Mouse (Mus musculus): ENCODE results near the gene Cpa5. TPM values are rescaled to one million over a fixed set of nuclear protein-coding genes. Genes with fewer than 3 reads are reported as not detected.

Cpa5 gene
- polyA plus RNA-seq, 1 experiment from 2014 or later: 0.19 TPM

DNA sequence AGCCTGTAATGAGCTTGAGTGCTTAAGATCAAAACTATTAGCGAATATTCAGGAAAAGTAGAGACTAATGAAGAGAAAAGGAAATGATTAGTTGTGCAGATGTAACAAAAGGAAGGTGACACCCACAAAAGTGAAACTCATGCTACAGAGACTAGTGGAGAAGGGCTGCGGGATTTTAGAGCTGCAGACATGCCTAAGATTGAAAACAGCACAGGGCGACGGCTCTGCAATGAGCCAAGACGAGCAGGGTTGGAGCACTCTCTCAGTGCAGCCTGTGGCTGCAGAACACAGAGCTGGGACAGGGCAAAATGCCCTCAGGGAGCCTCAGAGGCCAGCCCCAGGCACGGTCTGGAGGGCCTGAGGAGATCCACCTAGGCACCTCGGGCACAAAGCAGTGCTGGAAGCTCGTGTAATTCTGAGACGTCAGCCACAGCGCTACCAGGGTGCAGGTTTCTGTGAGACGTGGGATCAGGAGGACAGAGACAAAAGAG, 64.5 kb downstream of the Cpa5 start:
- Histone ChIP-seq H3K27ac (ENCODE audit: low read depth) (peak overlapping the region; percentile 89), H3K36me3 (ENCODE audit: control insufficient read depth, insufficient read depth, low read length) (no peaks in the 10 kb centered on the region), H3K9ac (ENCODE audit: low read length) (peak overlapping the region; percentile 30), H3K4me1 (replicated peaks; ENCODE audit: control insufficient read depth, insufficient read depth, low read length) (peaks cover 27% of the 10 kb centered on the region), H3K27me3 (replicated peaks; ENCODE audit: control insufficient read depth, insufficient read depth, low read length) (no peaks in the 10 kb centered on the region), H3K4me3 (ENCODE audit: low read depth, low read length) (no peak overlapping the region), H3K9me3 (ENCODE audit: control insufficient read depth, low read length) (no peaks in the 10 kb centered on the region), H3K4me2 (ENCODE audit: low read length) (peak overlapping the region; percentile 28)
- peak; percentile 66 for DNase-seq (ENCODE audit: low spot score)
- no peak; the same call in 1 of the 2 replicates for ATAC-seq (replicated peaks; ENCODE audit: low FRiP score, low TSS enrichment, low read depth)
- WGBS: 29% methylated on average over 11 of the region's 11 CpGs

DNA sequence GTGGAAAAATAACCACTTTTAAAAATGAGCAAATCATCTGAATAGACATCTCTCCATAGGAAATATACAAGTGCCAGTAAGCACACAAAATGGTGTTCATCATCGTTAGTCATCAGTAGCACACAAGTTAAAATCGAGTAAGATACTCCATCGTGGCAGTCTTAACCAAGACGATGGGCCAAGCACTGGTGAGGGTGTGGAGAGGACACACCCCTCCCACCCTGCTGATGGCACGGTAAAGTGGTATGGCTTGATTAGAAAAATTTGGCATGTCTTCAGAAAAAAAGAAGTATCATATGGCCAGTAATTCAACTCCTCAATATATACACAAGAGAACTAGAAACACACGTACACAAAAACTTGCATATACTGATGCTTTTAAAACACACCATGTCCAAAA, 65.7 kb downstream of the Cpa5 start:
- H3K9me3 ChIP-seq (ENCODE audit: control insufficient read depth, low read length): no peaks in the 10 kb centered on the region
- whole genome bisulfite sequencing: 86% methylated on average over 6 of the region's 6 CpGs
- no peak overlapping the region for H3K9ac ChIP-seq (ENCODE audit: low read length)
- H3K4me3 ChIP-seq (ENCODE audit: low read depth, low read length): no peak overlapping the region
- ATAC-seq (replicated peaks; ENCODE audit: low FRiP score, low TSS enrichment, low read depth): no peak
- H3K27me3 ChIP-seq (replicated peaks; ENCODE audit: control insufficient read depth, insufficient read depth, low read length): no peaks in the 10 kb centered on the region
- H3K4me1 ChIP-seq (replicated peaks; ENCODE audit: control insufficient read depth, insufficient read depth, low read length): peaks cover 29% of the 10 kb centered on the region
- no peaks in the 10 kb centered on the region for H3K36me3 ChIP-seq (ENCODE audit: control insufficient read depth, insufficient read depth, low read length)
- H3K4me2 ChIP-seq (ENCODE audit: low read length): no peak overlapping the region
- H3K27ac ChIP-seq (ENCODE audit: low read depth): no peak overlapping the region
- no peak for DNase-seq (ENCODE audit: low spot score)

DNA sequence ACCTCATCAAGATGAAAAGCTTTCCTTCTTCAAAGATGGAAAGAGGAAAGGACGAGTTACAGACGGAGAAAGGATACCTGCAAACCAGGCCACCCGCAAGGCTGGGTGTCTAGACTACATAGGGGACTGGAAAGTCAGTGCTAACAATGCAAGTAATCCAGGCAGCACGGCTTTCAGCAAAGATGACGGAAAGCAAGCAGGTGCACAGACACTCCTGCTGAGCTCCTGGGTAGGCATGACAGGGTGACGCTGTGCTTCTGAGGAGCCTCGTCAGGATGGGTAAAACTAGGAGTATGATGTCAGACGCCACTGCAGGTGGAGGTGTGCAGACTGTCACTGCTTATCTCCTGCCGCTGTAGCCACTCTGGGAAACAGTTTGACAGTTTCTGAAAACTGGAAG, 66.8 kb downstream of the Cpa5 start:
- Histone ChIP-seq H3K4me3 (ENCODE audit: low read depth, low read length) (no peak overlapping the region), H3K9me3 (ENCODE audit: control insufficient read depth, low read length) (no peaks in the 10 kb centered on the region), H3K4me1 (replicated peaks; ENCODE audit: control insufficient read depth, insufficient read depth, low read length) (peaks cover 37% of the 10 kb centered on the region), H3K4me2 (ENCODE audit: low read length) (no peak overlapping the region), H3K27me3 (replicated peaks; ENCODE audit: control insufficient read depth, insufficient read depth, low read length) (no peaks in the 10 kb centered on the region), H3K36me3 (ENCODE audit: control insufficient read depth, insufficient read depth, low read length) (no peaks in the 10 kb centered on the region), H3K9ac (ENCODE audit: low read length) (no peak overlapping the region), H3K27ac (ENCODE audit: low read depth) (no peak overlapping the region)
- DNase-seq (ENCODE audit: low spot score) (no peak), ATAC-seq (replicated peaks; ENCODE audit: low FRiP score, low TSS enrichment, low read depth) (no peak)
- 82% methylated on average over 9 of the region's 9 CpGs for WGBS

DNA sequence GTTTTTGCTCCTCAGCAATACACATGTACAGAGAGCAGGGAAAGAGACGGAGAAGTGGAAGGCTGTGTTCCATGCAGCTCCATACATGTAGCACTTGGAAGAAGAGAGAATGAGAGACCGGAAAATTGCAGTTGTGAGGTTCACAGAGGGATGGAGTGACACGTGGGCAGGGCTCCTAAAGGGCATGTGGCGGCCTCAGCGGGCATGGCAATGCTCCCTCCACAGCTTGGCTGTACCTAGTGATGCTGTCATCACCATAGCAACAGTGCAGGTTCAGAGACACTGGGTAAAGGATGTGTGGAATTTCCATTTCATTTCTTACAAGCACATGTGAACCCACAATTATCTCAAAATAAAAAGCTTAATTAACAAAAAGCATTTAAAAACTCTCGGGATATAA, 67.7 kb downstream of the Cpa5 start:
- H3K36me3 ChIP-seq (ENCODE audit: control insufficient read depth, insufficient read depth, low read length): no peaks in the 10 kb centered on the region
- H3K9ac ChIP-seq (ENCODE audit: low read length): no peak overlapping the region
- peaks cover 43% of the 10 kb centered on the region for H3K4me1 ChIP-seq (replicated peaks; ENCODE audit: control insufficient read depth, insufficient read depth, low read length)
- H3K27ac ChIP-seq (ENCODE audit: low read depth): no peak overlapping the region
- ATAC-seq (replicated peaks; ENCODE audit: low FRiP score, low TSS enrichment, low read depth): no peak
- H3K9me3 ChIP-seq (ENCODE audit: control insufficient read depth, low read length): no peaks in the 10 kb centered on the region
- no peak overlapping the region for H3K4me3 ChIP-seq (ENCODE audit: low read depth, low read length)
- 82% methylated on average over 6 of the region's 6 CpGs for WGBS
- H3K27me3 ChIP-seq (replicated peaks; ENCODE audit: control insufficient read depth, insufficient read depth, low read length): no peaks in the 10 kb centered on the region
- no peak overlapping the region for H3K4me2 ChIP-seq (ENCODE audit: low read length)
- no peak for DNase-seq (ENCODE audit: low spot score)

DNA sequence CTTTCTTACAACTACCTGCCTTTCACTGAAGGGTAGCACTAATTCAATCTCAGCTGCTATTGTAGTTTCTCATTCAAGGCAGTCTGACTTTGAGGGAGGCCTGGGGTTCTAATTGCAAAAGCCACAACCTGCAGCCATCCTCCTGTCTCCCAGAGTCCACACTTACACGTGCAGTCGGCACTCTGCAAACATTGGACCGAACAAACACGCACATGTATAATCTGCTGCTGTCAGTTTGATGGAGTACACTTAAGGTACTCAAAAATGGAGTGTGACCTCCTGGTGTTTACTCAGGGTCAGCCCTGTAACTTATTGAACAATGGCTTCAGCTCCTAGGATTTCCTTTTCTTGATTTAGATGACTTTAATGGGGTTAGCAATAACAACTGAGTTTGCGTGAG, 68.8 kb downstream of the Cpa5 start:
- H3K4me2 ChIP-seq (ENCODE audit: low read length): no peak overlapping the region
- H3K9ac ChIP-seq (ENCODE audit: low read length): no peak overlapping the region
- no peak for ATAC-seq (replicated peaks; ENCODE audit: low FRiP score, low TSS enrichment, low read depth)
- H3K36me3 ChIP-seq (ENCODE audit: control insufficient read depth, insufficient read depth, low read length): no peaks in the 10 kb centered on the region
- DNase-seq (ENCODE audit: low spot score): no peak
- no peak overlapping the region for H3K4me3 ChIP-seq (ENCODE audit: low read depth, low read length)
- 28% methylated on average over 5 of the region's 5 CpGs for WGBS
- H3K27ac ChIP-seq (ENCODE audit: low read depth): no peak overlapping the region
- no peaks in the 10 kb centered on the region for H3K9me3 ChIP-seq (ENCODE audit: control insufficient read depth, low read length)
- H3K4me1 ChIP-seq (replicated peaks; ENCODE audit: control insufficient read depth, insufficient read depth, low read length): peaks cover 33% of the 10 kb centered on the region
- H3K27me3 ChIP-seq (replicated peaks; ENCODE audit: control insufficient read depth, insufficient read depth, low read length): no peaks in the 10 kb centered on the region

DNA sequence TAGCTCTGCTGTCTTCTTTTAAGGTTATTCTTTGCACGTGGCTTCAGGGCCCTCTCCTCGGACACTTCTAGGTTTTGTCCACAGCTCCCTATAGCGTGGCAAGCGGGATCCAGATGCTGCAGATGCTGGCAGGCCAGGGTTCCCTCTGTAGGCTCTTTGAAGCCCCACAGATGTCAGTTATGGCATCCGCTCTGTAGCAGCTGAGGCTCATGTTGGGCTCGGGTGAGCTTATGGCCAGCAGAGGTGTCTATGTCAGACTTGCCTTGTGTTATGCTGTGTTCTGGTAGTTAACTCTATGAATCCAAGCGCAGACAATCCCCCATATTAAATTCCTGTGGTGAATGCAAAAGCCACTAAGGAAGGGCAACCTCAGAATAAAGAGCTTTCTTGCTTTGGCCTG, 69.6 kb downstream of the Cpa5 start:
- H3K9ac ChIP-seq (ENCODE audit: low read length): no peak overlapping the region
- ATAC-seq (replicated peaks; ENCODE audit: low FRiP score, low TSS enrichment, low read depth): no peak
- no peaks in the 10 kb centered on the region for H3K27me3 ChIP-seq (replicated peaks; ENCODE audit: control insufficient read depth, insufficient read depth, low read length)
- H3K36me3 ChIP-seq (ENCODE audit: control insufficient read depth, insufficient read depth, low read length): no peaks in the 10 kb centered on the region
- H3K9me3 ChIP-seq (ENCODE audit: control insufficient read depth, low read length): no peaks in the 10 kb centered on the region
- H3K4me1 ChIP-seq (replicated peaks; ENCODE audit: control insufficient read depth, insufficient read depth, low read length): peaks cover 24% of the 10 kb centered on the region
- no peak overlapping the region for H3K4me2 ChIP-seq (ENCODE audit: low read length)
- no peak overlapping the region for H3K27ac ChIP-seq (ENCODE audit: low read depth)
- DNase-seq (ENCODE audit: low spot score): no peak
- WGBS: 66% methylated on average over 7 of the region's 7 CpGs
- H3K4me3 ChIP-seq (ENCODE audit: low read depth, low read length): no peak overlapping the region

Other genes with a start within 250 kb of the Cpa5 start
- gene Zc3hc1, start 220.0 kb upstream of the Cpa5 start, polyA plus RNA-seq (2014; fragmentation: Nextera tagmentation; extraction: Ambion mirVana): 50.4 and 58.4 TPM in 2 replicates
- gene Klhdc10, start 209.1 kb upstream of the Cpa5 start, polyA plus RNA-seq (2014; fragmentation: Nextera tagmentation; extraction: Ambion mirVana): 23.1 and 24.1 TPM in 2 replicates
- 40.9 and 43.6 TPM in 2 replicates for gene Tmem209, start 101.2 kb upstream of the Cpa5 start, polyA plus RNA-seq (2014; fragmentation: Nextera tagmentation; extraction: Ambion mirVana)
- gene Ssmem1, start 101.2 kb upstream of the Cpa5 start, polyA plus RNA-seq (2014; fragmentation: Nextera tagmentation; extraction: Ambion mirVana): not detected in 2 replicates
- gene Cpa2, start 69.4 kb upstream of the Cpa5 start, polyA plus RNA-seq (2014; fragmentation: Nextera tagmentation; extraction: Ambion mirVana): 1.8 and 206 TPM in 2 replicates
- 0.73 and 0.93 TPM in 2 replicates for gene Cpa4, start 42.6 kb upstream of the Cpa5 start, polyA plus RNA-seq (2014; fragmentation: Nextera tagmentation; extraction: Ambion mirVana)
- gene Cpa1, start 28.2 kb downstream of the Cpa5 start, polyA plus RNA-seq (2014; fragmentation: Nextera tagmentation; extraction: Ambion mirVana): 2.6 and 167 TPM in 2 replicates
- gene Cep41, start 82.7 kb downstream of the Cpa5 start, polyA plus RNA-seq (2014; fragmentation: Nextera tagmentation; extraction: Ambion mirVana): 10.0 and 10.3 TPM in 2 replicates
- 962 and 973 TPM in 2 replicates for gene Mest, start 112.5 kb downstream of the Cpa5 start, polyA plus RNA-seq (2014; fragmentation: Nextera tagmentation; extraction: Ambion mirVana)